Mouse (Mus musculus) limb, embryonic 14.5 days (tissue): ENCODE results near the gene Foxm1. TPM values are rescaled to one million over a fixed set of nuclear protein-coding genes. Genes with fewer than 3 reads are reported as not detected.
A peak's percentile ranks its signal among the peaks of the same experiment; 100 is the strongest.

Source experiments
- ATAC-seq: fragments of 200-750 bp; cut with Nextera tagmentation; 2 replicates; pipeline ENCODE4 v1.8.0; 2017; ENCODE audit warnings: low read depth, moderate number of reproducible peaks, moderate TSS enrichment; ENCODE audit not compliant: low FRiP score
- DNase-seq: peaks from one replicate; pipeline ENCODE4 v3.0.0-alpha.2; 2015; ENCODE audit warnings: low spot score
- H3K27ac ChIP-seq: fragments of 300-500 bp; sonication (generic); replicated peaks from 2 replicates; pipeline ENCODE4 v1.5.1; 2014; ENCODE audit warnings: low read depth, mild to moderate bottlenecking, low read length, moderate library complexity, mixed read lengths
- H3K27me3 ChIP-seq: fragments of 300-500 bp; sonication (generic); 2 replicates; pipeline ENCODE4 v1.6.1; 2014; ENCODE audit warnings: low read length, mixed read lengths; ENCODE audit not compliant: control insufficient read depth, insufficient read depth
- H3K36me3 ChIP-seq: fragments of 300-500 bp; sonication (generic); 2 replicates; pipeline ENCODE4 v1.6.1; 2014; ENCODE audit warnings: mild to moderate bottlenecking, low read length, moderate library complexity, mixed read lengths; ENCODE audit not compliant: control insufficient read depth, insufficient read depth
- H3K4me1 ChIP-seq: fragments of 300-500 bp; sonication (generic); 2 replicates; pipeline ENCODE4 v1.6.1; 2014; ENCODE audit warnings: antibody characterized with exemption, low read length, mixed read lengths; ENCODE audit not compliant: control insufficient read depth, insufficient read depth
- H3K4me2 ChIP-seq: fragments of 300-500 bp; sonication (generic); replicated peaks from 2 replicates; pipeline ENCODE4 v1.6.1; 2014; ENCODE audit warnings: low read depth, mild to moderate bottlenecking, low read length, moderate library complexity; ENCODE audit not compliant: severe bottlenecking
- H3K4me3 ChIP-seq: fragments of 300-500 bp; sonication (generic); replicated peaks from 2 replicates; pipeline ENCODE4 v1.5.1; 2014; ENCODE audit warnings: low read length
- H3K9ac ChIP-seq: fragments of 300-500 bp; sonication (generic); 2 replicates; pipeline ENCODE4 v1.6.1; 2014; ENCODE audit warnings: mild to moderate bottlenecking, low read depth, low read length, moderate library complexity; ENCODE audit not compliant: severe bottlenecking
- H3K9me3 ChIP-seq: fragments of 300-500 bp; sonication (generic); 2 replicates; pipeline ENCODE4 v1.6.1; 2016; ENCODE audit warnings: low read length; ENCODE audit not compliant: control insufficient read depth
- POLR2A ChIP-seq: fragments of 200-500 bp; IDR thresholded peaks from 2 replicates; pipeline ENCODE4 v1.8.0; 2012; ENCODE audit warnings: inconsistent platforms, mild to moderate bottlenecking, moderate library complexity, borderline replicate concordance; ENCODE audit not compliant: insufficient read depth, insufficient read length; ENCODE audit errors: extremely low read depth
- WGBS: fragments of 180-500 bp; shearing (Covaris S2); extraction: QIAGEN DNeasy Blood & Tissue Kit; methylation state at CpG from one replicate; pipeline ENCODE4 v1.1.7; 2014; 5-methylcytosine and 5-hydroxymethylcytosine counted together
- polyA plus RNA-seq, 2 experiments: library from polyadenylated mRNA; depleted of rRNA in 1 of 2; stranded (reverse) in 1 of 2; unstranded in 1 of 2; fragments of >200 nt; fragmentation: Nextera tagmentation in 1 of 2; extraction: Ambion mirVana in 1 of 2; gene quantifications; 2 replicates each; pipeline versions ENCODE4 v1.2.1 to v1.2.3; 2012 to 2014

Foxm1 gene
- polyA plus RNA-seq, 2 experiments: 30.9 to 81.2 TPM

GRCm38 (mm10) chr6:128349711-128350110 is 13.1 kb upstream of the Foxm1 start:
- Histone ChIP-seq H3K27ac (no peak overlapping the region), H3K4me3 (no peak overlapping the region), H3K4me1 (peaks cover 9% of the 10 kb centered on the region), H3K9ac (no peak overlapping the region), H3K36me3 (peaks cover 10% of the 10 kb centered on the region), H3K9me3 (no peaks in the 10 kb centered on the region), H3K4me2 (no peak overlapping the region), H3K27me3 (no peaks in the 10 kb centered on the region)
- no peak for DNase-seq
- 63% methylated on average over 7 of the region's 7 CpGs for WGBS
- no peak for TF ChIP-seq POLR2A
- no peak for ATAC-seq

GRCm38 (mm10) chr6:128354140-128354539 is 8.6 kb upstream of the Foxm1 start:
- no peak overlapping the region for H3K27ac ChIP-seq
- ATAC-seq (no peak), DNase-seq (no peak)
- H3K9me3 ChIP-seq: no peaks in the 10 kb centered on the region
- H3K4me3 ChIP-seq: peak overlapping the region; percentile 78; the same call in 1 of the 2 replicates
- no peak overlapping the region for H3K9ac ChIP-seq
- peaks cover 14% of the 10 kb centered on the region for H3K4me1 ChIP-seq
- WGBS: 66% methylated on average over 3 of the region's 3 CpGs
- no peaks in the 10 kb centered on the region for H3K27me3 ChIP-seq
- TF ChIP-seq POLR2A: no peak
- H3K4me2 ChIP-seq: peak overlapping the region; percentile 71
- H3K36me3 ChIP-seq: peaks cover 32% of the 10 kb centered on the region

GRCm38 (mm10) chr6:128355201-128355681 is 7.5 kb upstream of the Foxm1 start:
- peak overlapping the region; percentile 71 for H3K4me2 ChIP-seq
- H3K27ac ChIP-seq: peak overlapping the region; percentile 85
- H3K9me3 ChIP-seq: no peaks in the 10 kb centered on the region
- 0% methylated on average over 20 of the region's 28 CpGs for WGBS
- H3K27me3 ChIP-seq: no peaks in the 10 kb centered on the region
- H3K9ac ChIP-seq: peak overlapping the region; percentile 76
- peaks cover 31% of the 10 kb centered on the region for H3K36me3 ChIP-seq
- TF ChIP-seq POLR2A: no peak
- peak overlapping the region; percentile 78 for H3K4me3 ChIP-seq
- H3K4me1 ChIP-seq: peaks cover 14% of the 10 kb centered on the region
- DNase-seq (peak; percentile 42), ATAC-seq (peak; percentile 64)

- Histone ChIP-seq H3K4me2 (peak within 1 kb of the TSS; percentile 71), H3K9ac (peak within 1 kb of the TSS; percentile 76), H3K4me3 (peak within 1 kb of the TSS; percentile 78), H3K27ac (peak within 1 kb of the TSS; percentile 85), H3K4me1 (peaks cover 14% of the 10 kb centered on the region), H3K36me3 (peaks cover 25% of the 10 kb centered on the region), H3K9me3 (no peaks in the 10 kb centered on the region), H3K27me3 (no peaks in the 10 kb centered on the region)
- WGBS: 1% methylated on average over 32 of the region's 42 CpGs
- TF ChIP-seq POLR2A: 0 out of 2 replicates have a peak, but pooled peaks have one; percentile 34
- ATAC-seq (peak; percentile 98), DNase-seq (peak; percentile 98)
Observed at GRCm38 (mm10) chr6:128355726-128356416, 6.9 kb upstream of the Foxm1 start, which contains the start of gene Tulp3. TSS of gene Tulp3 (minus strand) at chr6:128355851.

DNA sequence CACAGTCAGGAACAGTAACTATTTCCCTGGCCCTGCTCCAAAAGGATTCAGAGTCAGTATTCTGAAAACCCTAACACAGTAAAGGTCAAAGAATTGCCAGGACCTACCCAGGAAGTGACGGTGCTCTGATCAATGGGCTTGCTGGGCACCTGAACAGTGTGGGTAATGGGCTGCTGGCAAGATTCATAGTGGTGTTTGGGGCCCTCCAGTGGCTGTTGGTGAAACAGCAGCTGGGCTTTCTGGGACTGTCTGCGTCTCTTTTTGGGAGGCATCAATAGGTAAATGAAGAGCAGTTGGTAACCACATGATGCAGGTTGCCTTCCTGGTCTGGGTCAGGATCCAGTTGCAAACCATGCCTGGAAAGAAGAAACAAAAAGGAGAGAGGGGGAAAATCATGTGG is 3.8 kb upstream of the Foxm1 start:
- WGBS: 31% methylated on average over 2 of the region's 2 CpGs
- TF ChIP-seq POLR2A: no peak
- no peak for ATAC-seq

DNA sequence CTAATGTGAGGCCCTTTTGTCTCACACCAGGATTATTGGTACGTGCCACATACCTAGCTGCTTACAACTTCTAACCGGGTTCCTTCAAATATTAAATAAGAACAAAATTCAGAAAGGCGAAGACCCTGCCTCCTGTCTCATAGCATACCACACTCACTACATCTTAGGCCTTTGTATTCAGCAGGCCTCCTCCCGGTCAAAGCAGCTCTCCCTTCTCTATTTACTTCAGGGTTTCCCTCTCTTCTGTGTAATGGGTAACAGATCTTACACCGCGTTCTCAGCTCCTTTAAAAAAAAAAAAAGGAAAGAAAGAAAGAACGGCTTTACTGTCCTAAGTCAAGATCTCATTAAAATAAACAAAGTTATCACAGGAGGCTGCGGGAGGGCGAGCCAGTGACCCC is 866 bp upstream of the Foxm1 start:
- Histone ChIP-seq H3K4me2 (peak overlapping the region; percentile 93), H3K4me3 (peak overlapping the region; percentile 87), H3K27me3 (no peaks in the 10 kb centered on the region), H3K9ac (peak overlapping the region; percentile 90), H3K9me3 (no peaks in the 10 kb centered on the region), H3K36me3 (peaks cover 30% of the 10 kb centered on the region), H3K27ac (peak overlapping the region; percentile 93), H3K4me1 (peaks cover 12% of the 10 kb centered on the region)
- ATAC-seq (no peak), DNase-seq (no peak)
- WGBS: 16% methylated on average over 8 of the region's 9 CpGs
- no peak for TF ChIP-seq POLR2A

More for the DNA sequence above, 3.8 kb upstream of the Foxm1 start:
- Histone ChIP-seq H3K4me1 (peaks cover 24% of the 10 kb centered on the region), H3K27me3 (no peaks in the 10 kb centered on the region), H3K4me2 (no peak overlapping the region), H3K9me3 (no peaks in the 10 kb centered on the region), H3K4me3 (no peak overlapping the region), H3K36me3 (peaks cover 22% of the 10 kb centered on the region), H3K27ac (no peak overlapping the region), H3K9ac (no peak overlapping the region)
- peak; percentile 60 for DNase-seq
